Mouse (Mus musculus) midbrain, embryonic 16.5 days (tissue): ENCODE data around the gene Lrrc56. TPM values are rescaled to one million over a fixed set of nuclear protein-coding genes. Genes with fewer than 3 reads are reported as not detected.

Experiments used
- ATAC-seq: fragments of 200-750 bp; cut with Nextera tagmentation; 2 replicates; pipeline ENCODE4 v1.8.0; 2017; ENCODE audit warnings: moderate TSS enrichment
- H3K27ac ChIP-seq: fragments of 300-500 bp; sonication (generic); 2 replicates; pipeline ENCODE4 v1.5.1; 2014; ENCODE audit warnings: mild to moderate bottlenecking, low read length, mixed read lengths
- H3K27me3 ChIP-seq: fragments of 300-500 bp; sonication (generic); 2 replicates; pipeline ENCODE4 v1.6.1; 2014; ENCODE audit warnings: low read depth, low read length, mixed read lengths; ENCODE audit not compliant: control insufficient read depth, insufficient read depth
- H3K36me3 ChIP-seq: fragments of 300-500 bp; sonication (generic); 2 replicates; pipeline ENCODE4 v1.6.1; 2014; ENCODE audit warnings: mild to moderate bottlenecking, low read length, moderate library complexity, mixed read lengths; ENCODE audit not compliant: control insufficient read depth, insufficient read depth
- H3K4me1 ChIP-seq: fragments of 300-500 bp; sonication (generic); 2 replicates; pipeline ENCODE4 v1.6.1; 2014; ENCODE audit warnings: mild to moderate bottlenecking, low read length, mixed read lengths; ENCODE audit not compliant: control insufficient read depth, insufficient read depth
- H3K4me2 ChIP-seq: fragments of 300-500 bp; sonication (generic); 2 replicates; pipeline ENCODE4 v1.6.1; 2014; ENCODE audit warnings: mild to moderate bottlenecking, low read length, mixed read lengths
- H3K4me3 ChIP-seq: fragments of 300-500 bp; sonication (generic); 2 replicates; pipeline ENCODE4 v1.5.1; 2014; ENCODE audit warnings: low read depth, mild to moderate bottlenecking, low read length, moderate library complexity, mixed read lengths
- H3K9ac ChIP-seq: fragments of 300-500 bp; sonication (generic); 2 replicates; pipeline ENCODE4 v1.6.1; 2014; ENCODE audit warnings: low read depth, low read length, mixed read lengths
- H3K9me3 ChIP-seq: fragments of 300-500 bp; sonication (generic); replicated peaks from 2 replicates; pipeline ENCODE4 v1.6.1; 2014; ENCODE audit warnings: mild to moderate bottlenecking, low read length, mixed read lengths; ENCODE audit not compliant: control insufficient read depth, poor library complexity, severe bottlenecking
- WGBS: fragments of 180-500 bp; shearing (Covaris S2); extraction: QIAGEN DNeasy Blood & Tissue Kit; methylation state at CpG from one replicate; pipeline ENCODE4 v1.1.7; 2014; 5-methylcytosine and 5-hydroxymethylcytosine counted together
- polyA plus RNA-seq: library from polyadenylated mRNA; unstranded; fragments of >200 nt; fragmentation: Nextera tagmentation; extraction: Ambion mirVana; gene quantifications from 2 replicates; pipeline ENCODE4 v1.2.1, GENCODE M21; 2015

Gene Lrrc56
- polyA plus RNA-seq, 1 experiment from 2014 or later = 12.7 TPM

- Histone ChIP-seq H3K9ac (peak overlapping the region; percentile 59; the same call in 1 of the 2 replicates), H3K27ac (no peak overlapping the region), H3K4me1 (peaks cover 6% of the 10 kb centered on the region), H3K36me3 (no peaks in the 10 kb centered on the region), H3K4me3 (peak overlapping the region; percentile 9), H3K4me2 (peak overlapping the region; percentile 44), H3K9me3 (no peaks in the 10 kb centered on the region), H3K27me3 (no peaks in the 10 kb centered on the region)
- 22% methylated on average over 7 of the region's 7 CpGs for WGBS
- ATAC-seq = no peak
Measured at GRCm38 (mm10) chr7:141167901-141168517, 25.9 kb upstream of the Lrrc56 start.

GRCm38 (mm10) chr7:141168518-141168953 lies 25.4 kb upstream of the Lrrc56 start:
- no peak overlapping the region for H3K27ac ChIP-seq
- WGBS = 3% methylated on average over 22 of the region's 22 CpGs
- H3K27me3 ChIP-seq = no peaks in the 10 kb centered on the region

GRCm38 (mm10) chr7:141169300-141169699 lies 24.7 kb upstream of the Lrrc56 start:
- H3K9me3 ChIP-seq = no peaks in the 10 kb centered on the region
- WGBS = 86% methylated on average over 1 of the region's 1 CpGs
- H3K4me3 ChIP-seq = no peak overlapping the region
- no peak overlapping the region for H3K9ac ChIP-seq
- H3K27me3 ChIP-seq = no peaks in the 10 kb centered on the region
- H3K36me3 ChIP-seq = no peaks in the 10 kb centered on the region
- no peak for ATAC-seq
- H3K27ac ChIP-seq = no peak overlapping the region
- H3K4me2 ChIP-seq = no peak overlapping the region
- peaks cover 11% of the 10 kb centered on the region for H3K4me1 ChIP-seq

More at GRCm38 (mm10) chr7:141168518-141168953, 25.4 kb upstream of the Lrrc56 start:
- Histone ChIP-seq H3K4me2 (peak overlapping the region; percentile 44), H3K9me3 (no peaks in the 10 kb centered on the region), H3K4me1 (peaks cover 11% of the 10 kb centered on the region), H3K4me3 (peak overlapping the region; percentile 9), H3K36me3 (no peaks in the 10 kb centered on the region), H3K9ac (peak overlapping the region; percentile 59; the same call in 1 of the 2 replicates)
- no peak for ATAC-seq

- H3K4me3 ChIP-seq = no peak overlapping the region
- H3K4me1 ChIP-seq = peaks cover 11% of the 10 kb centered on the region
- H3K36me3 ChIP-seq = no peaks in the 10 kb centered on the region
- no peak for ATAC-seq
- H3K4me2 ChIP-seq = no peak overlapping the region
- H3K27ac ChIP-seq = no peak overlapping the region
- no peaks in the 10 kb centered on the region for H3K9me3 ChIP-seq
- H3K27me3 ChIP-seq = no peaks in the 10 kb centered on the region
- H3K9ac ChIP-seq = no peak overlapping the region
Measured at GRCm38 (mm10) chr7:141169866-141170265, 24.1 kb upstream of the Lrrc56 start.

- H3K27ac ChIP-seq = peak within 1 kb of the TSS; percentile 90
- H3K9ac ChIP-seq = peak within 1 kb of the TSS; percentile 77
- H3K4me1 ChIP-seq = peaks cover 11% of the 10 kb centered on the region
- H3K9me3 ChIP-seq = no peaks in the 10 kb centered on the region
- H3K27me3 ChIP-seq = no peaks in the 10 kb centered on the region
- peak within 1 kb of the TSS; percentile 51 for H3K4me3 ChIP-seq
- no peaks in the 10 kb centered on the region for H3K36me3 ChIP-seq
- WGBS = 2% methylated on average over 55 of the region's 55 CpGs
- H3K4me2 ChIP-seq = peak within 1 kb of the TSS; percentile 72
- peak; percentile 98 for ATAC-seq
Measured at GRCm38 (mm10) chr7:141172116-141173006, 21.6 kb upstream of the Lrrc56 start, which contains the start of gene Rnh1. Gene Rnh1, minus strand, starts transcription at chr7:141172857.

- H3K36me3 ChIP-seq = no peaks in the 10 kb centered on the region
- H3K4me3 ChIP-seq = peak overlapping the region; percentile 51
- H3K4me1 ChIP-seq = peaks cover 6% of the 10 kb centered on the region
- no peaks in the 10 kb centered on the region for H3K27me3 ChIP-seq
- H3K4me2 ChIP-seq = peak overlapping the region; percentile 72
- 0 out of 2 replicates have a peak overlapping the region, but pooled peaks have one; percentile 77 for H3K9ac ChIP-seq
- no peak for ATAC-seq
- no peaks in the 10 kb centered on the region for H3K9me3 ChIP-seq
- WGBS = 90% methylated on average over 5 of the region's 5 CpGs
- no peak overlapping the region for H3K27ac ChIP-seq
Measured at GRCm38 (mm10) chr7:141173323-141173850, 20.6 kb upstream of the Lrrc56 start.

GRCm38 (mm10) chr7:141175068-141175467 lies 18.9 kb upstream of the Lrrc56 start:
- Histone ChIP-seq H3K4me1 (peaks cover 6% of the 10 kb centered on the region), H3K9ac (no peak overlapping the region), H3K4me2 (no peak overlapping the region), H3K36me3 (no peaks in the 10 kb centered on the region), H3K27me3 (no peaks in the 10 kb centered on the region), H3K9me3 (no peaks in the 10 kb centered on the region), H3K27ac (no peak overlapping the region), H3K4me3 (no peak overlapping the region)
- 87% methylated on average over 4 of the region's 4 CpGs for WGBS
- no peak for ATAC-seq

GRCm38 (mm10) chr7:141176173-141176572 lies 17.8 kb upstream of the Lrrc56 start:
- H3K27me3 ChIP-seq = no peaks in the 10 kb centered on the region
- WGBS = under 1% methylated on average over 8 of the region's 8 CpGs
- H3K4me2 ChIP-seq = peak overlapping the region; percentile 4; the same call in 1 of the 2 replicates
- ATAC-seq = no peak
- H3K9ac ChIP-seq = peak overlapping the region; percentile 32; the same call in 1 of the 2 replicates
- H3K9me3 ChIP-seq = no peaks in the 10 kb centered on the region
- no peak overlapping the region for H3K27ac ChIP-seq
- no peak overlapping the region for H3K4me3 ChIP-seq
- no peaks in the 10 kb centered on the region for H3K36me3 ChIP-seq
- H3K4me1 ChIP-seq = peaks cover 6% of the 10 kb centered on the region
